ENCODE assay signal across 22 mouse cellular contexts in genomic region chr5:106295538-106295937, GRCm38 (mm10).
DNase-seq lines count a peak whose midpoint lies in the region; ATAC-seq lines count a peak whose summit lies in the region.
"Had no signal": no experiment of that assay in that cellular context is flagged by ENCODE, and none has a peak within 500 bp of the region (broad histone marks: within the 10 kb centered on the region; RNA-seq: fewer than 3 reads in every experiment).

No protein-coding gene starts in this region.

- peak; percentile 79 for ATAC-seq in forebrain, embryonic 11.5 days (replicated peaks; ENCODE audit: low FRiP score)
- no peak for ATAC-seq in forebrain, embryonic 16.5 days
- no peak for ATAC-seq in midbrain, embryonic 16.5 days
- ATAC-seq in embryonic facial prominence, embryonic 14.5 days (ENCODE audit: low read depth) = no peak
- no peak for ATAC-seq in erythroid progenitor cell, adult 5-6 weeks (replicated peaks; ENCODE audit: low FRiP score, poor library complexity, severe bottlenecking)
- no peak for ATAC-seq in CD4-positive, CD25-positive, alpha-beta regulatory T cell, adult 4 months
- ATAC-seq: activated CD4-positive, CD25-positive, alpha-beta regulatory T cell, adult 4 months; inflammation-experienced regulatory T-cells, adult 6 months had no signal

- 6% methylated on average over 3 of the region's 3 CpGs for WGBS in forebrain, embryonic 11.5 days
- WGBS in forebrain, embryonic 16.5 days = 2% methylated on average over 3 of the region's 3 CpGs
- WGBS in midbrain, embryonic 10.5 days = under 1% methylated on average over 3 of the region's 3 CpGs
- 4% methylated on average over 3 of the region's 3 CpGs for WGBS in midbrain, embryonic 16.5 days
- 18% methylated on average over 3 of the region's 3 CpGs for WGBS in embryonic facial prominence, embryonic 14.5 days

- H3K27me3 ChIP-seq in forebrain, embryonic 11.5 days (ENCODE audit: control insufficient read depth, insufficient read depth, low read length) = no peaks in the 10 kb centered on the region
- 0 out of 2 replicates have a peak, but pooled peaks cover 2% of the 10 kb centered on the region for H3K27me3 ChIP-seq in forebrain, embryonic 16.5 days (replicated peaks; ENCODE audit: control insufficient read depth, insufficient read depth, low read length)
- H3K27me3 ChIP-seq in midbrain, embryonic 10.5 days (ENCODE audit: low read depth, poor library complexity, severe bottlenecking) = peaks cover 80% of the 10 kb centered on the region
- no peaks in the 10 kb centered on the region; the same call in 1 of the 2 replicates for H3K27me3 ChIP-seq in midbrain, embryonic 16.5 days (ENCODE audit: control insufficient read depth, insufficient read depth, low read depth, low read length)
- H3K27me3 ChIP-seq in embryonic facial prominence, embryonic 14.5 days (replicated peaks; ENCODE audit: control insufficient read depth, insufficient read depth, low read length) = no peaks in the 10 kb centered on the region
- H3K27me3 ChIP-seq: CH12.LX; heart, embryonic 13.5 days; neural tube, embryonic 12.5 days had no signal

- no peak overlapping the region for H3K9ac ChIP-seq in forebrain, embryonic 11.5 days (ENCODE audit: low read length)
- H3K9ac ChIP-seq in forebrain, embryonic 16.5 days (replicated peaks; ENCODE audit: low read depth, low read length) = no peak overlapping the region
- H3K9ac ChIP-seq in midbrain, embryonic 16.5 days (ENCODE audit: low read depth, low read length) = no peak overlapping the region; the same call in 1 of the 2 replicates
- no peak overlapping the region for H3K9ac ChIP-seq in embryonic facial prominence, embryonic 14.5 days (ENCODE audit: low read depth, low read length)
- H3K9ac ChIP-seq: heart, embryonic 13.5 days; neural tube, embryonic 12.5 days had no signal

- no peak overlapping the region for H3K4me3 ChIP-seq in forebrain, embryonic 11.5 days (ENCODE audit: low read depth, low read length)
- H3K4me3 ChIP-seq in forebrain, embryonic 16.5 days (replicated peaks; ENCODE audit: low read length) = no peak overlapping the region
- peak overlapping the region; percentile 14 for H3K4me3 ChIP-seq in midbrain, embryonic 10.5 days
- no peak overlapping the region for H3K4me3 ChIP-seq in midbrain, embryonic 16.5 days (ENCODE audit: low read depth, low read length)
- H3K4me3 ChIP-seq in embryonic facial prominence, embryonic 14.5 days (ENCODE audit: low read depth, low read length) = no peak overlapping the region
- H3K4me3 ChIP-seq: erythroblast, embryonic 14.5 days; heart, embryonic 13.5 days; neural tube, embryonic 12.5 days had no signal

- H3K36me3 ChIP-seq in forebrain, embryonic 11.5 days (ENCODE audit: control insufficient read depth, insufficient read depth, low read length) = no peaks in the 10 kb centered on the region
- H3K36me3 ChIP-seq in forebrain, embryonic 16.5 days (ENCODE audit: control insufficient read depth, insufficient read depth) = no peaks in the 10 kb centered on the region
- H3K36me3 ChIP-seq in midbrain, embryonic 10.5 days = no peaks in the 10 kb centered on the region
- H3K36me3 ChIP-seq in midbrain, embryonic 16.5 days (ENCODE audit: control insufficient read depth, insufficient read depth, low read length) = no peaks in the 10 kb centered on the region
- H3K36me3 ChIP-seq in embryonic facial prominence, embryonic 14.5 days (ENCODE audit: control insufficient read depth, insufficient read depth, low read length) = no peaks in the 10 kb centered on the region
- H3K36me3 ChIP-seq: heart, embryonic 13.5 days; neural tube, embryonic 12.5 days had no signal

- no peak overlapping the region for H3K4me2 ChIP-seq in forebrain, embryonic 11.5 days (ENCODE audit: low read depth, low read length, severe bottlenecking)
- no peak overlapping the region for H3K4me2 ChIP-seq in forebrain, embryonic 16.5 days (ENCODE audit: low read length)
- no peak overlapping the region for H3K4me2 ChIP-seq in midbrain, embryonic 16.5 days (ENCODE audit: low read length)
- H3K4me2 ChIP-seq in embryonic facial prominence, embryonic 14.5 days (ENCODE audit: low read depth, low read length) = no peak overlapping the region
- H3K4me2 ChIP-seq: heart, embryonic 13.5 days; neural tube, embryonic 12.5 days had no signal

- DNase-seq in forebrain, embryonic 11.5 days (ENCODE audit: low spot score) = no peak
- DNase-seq in midbrain, embryonic 10.5 days (ENCODE audit: low spot score) = peak; percentile 59
- peak; percentile 12 for DNase-seq in embryonic facial prominence, embryonic 14.5 days (ENCODE audit: low spot score)
- no peak for DNase-seq in cerebellum, postnatal 4 days (ENCODE audit: low spot score in 2 of 2)
- DNase-seq: adrenal gland, postnatal 36 days; cerebellum, adult 8-10 months; heart, postnatal 36 days; kidney, adult 9 months; left cerebral cortex, postnatal 4 days; lung, adult 18-20 months; thymus, postnatal 25 days had no signal

- H3K9me3 ChIP-seq in forebrain, embryonic 11.5 days (ENCODE audit: control insufficient read depth, low read length) = no peaks in the 10 kb centered on the region
- H3K9me3 ChIP-seq in forebrain, embryonic 16.5 days (ENCODE audit: control insufficient read depth, low read length) = no peaks in the 10 kb centered on the region
- no peaks in the 10 kb centered on the region for H3K9me3 ChIP-seq in midbrain, embryonic 10.5 days (replicated peaks)
- H3K9me3 ChIP-seq in midbrain, embryonic 16.5 days (replicated peaks; ENCODE audit: control insufficient read depth, low read length, poor library complexity, severe bottlenecking) = no peaks in the 10 kb centered on the region
- no peaks in the 10 kb centered on the region for H3K9me3 ChIP-seq in embryonic facial prominence, embryonic 14.5 days (ENCODE audit: control insufficient read depth, low read length)
- H3K9me3 ChIP-seq: heart, embryonic 13.5 days; neural tube, embryonic 12.5 days had no signal

- peaks cover 10% of the 10 kb centered on the region for H3K4me1 ChIP-seq in forebrain, embryonic 11.5 days (replicated peaks; ENCODE audit: control insufficient read depth, insufficient read depth, low read length)
- no peaks in the 10 kb centered on the region for H3K4me1 ChIP-seq in forebrain, embryonic 16.5 days (replicated peaks; ENCODE audit: control insufficient read depth, insufficient read depth, low read length)
- peaks cover 38% of the 10 kb centered on the region for H3K4me1 ChIP-seq in midbrain, embryonic 10.5 days
- H3K4me1 ChIP-seq in midbrain, embryonic 16.5 days (ENCODE audit: control insufficient read depth, insufficient read depth, low read length) = no peaks in the 10 kb centered on the region
- no peaks in the 10 kb centered on the region for H3K4me1 ChIP-seq in embryonic facial prominence, embryonic 14.5 days (ENCODE audit: control insufficient read depth, insufficient read depth, low read length)

- H3K27ac ChIP-seq in forebrain, embryonic 11.5 days (ENCODE audit: low read depth, low read length) = no peak overlapping the region
- no peak overlapping the region for H3K27ac ChIP-seq in forebrain, embryonic 16.5 days (ENCODE audit: low read length)
- H3K27ac ChIP-seq in midbrain, embryonic 10.5 days (replicated peaks) = peak overlapping the region; percentile 64; the same call in 1 of the 2 replicates
- H3K27ac ChIP-seq in midbrain, embryonic 16.5 days (ENCODE audit: low read length) = no peak overlapping the region
- no peak overlapping the region for H3K27ac ChIP-seq in embryonic facial prominence, embryonic 14.5 days (replicated peaks; ENCODE audit: low read depth, low read length)
- H3K27ac ChIP-seq: heart, embryonic 13.5 days; macrophage; neural tube, embryonic 12.5 days had no signal

Comparison
In these comparisons a context has a peak if more than half of its experiments do, and no peak if none do; other contexts are left out.
1. DNase-seq: peak in midbrain, embryonic 10.5 days (single experiment) and embryonic facial prominence, embryonic 14.5 days (single experiment); none in forebrain, embryonic 11.5 days (single experiment) and cerebellum, postnatal 4 days (0 of 2).